Mouse (Mus musculus) kidney, adult 2 months (tissue): ENCODE measurements around the gene Hip1. TPM values are rescaled to one million over a fixed set of nuclear protein-coding genes. Genes with fewer than 3 reads are reported as not detected.
A peak's percentile ranks its signal among the peaks of the same experiment; 100 is the strongest.

Experiments
- DNase-seq: peaks from one replicate; pipeline ENCODE4 v3.0.0; 2021
- H3K27ac ChIP-seq: fragments of 200-500 bp; 2 replicates; pipeline ENCODE4 v1.5.1; 2012; ENCODE audit warnings: low read depth, low read length, control low read depth, inconsistent platforms; ENCODE audit not compliant: insufficient read depth
- H3K27me3 ChIP-seq: fragments of 200-500 bp; replicated peaks from 2 replicates; pipeline ENCODE4 v1.6.1; 2012; ENCODE audit warnings: mild to moderate bottlenecking, moderate library complexity, low read length, inconsistent platforms; ENCODE audit not compliant: control insufficient read depth, insufficient read depth
- H3K36me3 ChIP-seq: fragments of 200-500 bp; 2 replicates; pipeline ENCODE4 v1.6.1; 2012; ENCODE audit warnings: mild to moderate bottlenecking, moderate library complexity, low read length, inconsistent platforms; ENCODE audit not compliant: control insufficient read depth, insufficient read depth
- H3K4me1 ChIP-seq: fragments of 200-500 bp; 2 replicates; pipeline ENCODE4 v1.6.1; 2011; ENCODE audit warnings: low read length; ENCODE audit not compliant: control insufficient read depth, insufficient read depth
- H3K4me3 ChIP-seq: fragments of 200-500 bp; 2 replicates; pipeline ENCODE4 v1.5.1; 2011; ENCODE audit warnings: mild to moderate bottlenecking, low read depth, low read length, control low read depth; ENCODE audit not compliant: insufficient read depth
- CTCF ChIP-seq: fragments of 200-500 bp; conservative IDR thresholded peaks from 2 replicates; pipeline ENCODE4 v1.5.1; 2011; ENCODE audit warnings: low read depth, mild to moderate bottlenecking, control low read depth, low read length, moderate library complexity, mixed read lengths; ENCODE audit not compliant: insufficient read depth, insufficient read length
- POLR2A ChIP-seq: fragments of 200-500 bp; IDR thresholded peaks from one replicate; pipeline ENCODE4 v1.6.1; 2011; ENCODE audit warnings: low read depth, low read length, control low read depth
- WGBS: fragments of 180-500 bp; shearing (Covaris S2); methylation state at CpG from one replicate; pipeline ENCODE4 v1.1.7; 2018; 5-methylcytosine and 5-hydroxymethylcytosine counted together
- polyA plus RNA-seq: library from polyadenylated mRNA; depleted of rRNA; stranded (reverse); fragments of >200 nt; gene quantifications from 2 replicates; pipeline ENCODE4 v1.2.3, GENCODE M21; 2012

The Hip1 gene
- polyA plus RNA-seq, 1 experiment, result 14.1 TPM

DNA sequence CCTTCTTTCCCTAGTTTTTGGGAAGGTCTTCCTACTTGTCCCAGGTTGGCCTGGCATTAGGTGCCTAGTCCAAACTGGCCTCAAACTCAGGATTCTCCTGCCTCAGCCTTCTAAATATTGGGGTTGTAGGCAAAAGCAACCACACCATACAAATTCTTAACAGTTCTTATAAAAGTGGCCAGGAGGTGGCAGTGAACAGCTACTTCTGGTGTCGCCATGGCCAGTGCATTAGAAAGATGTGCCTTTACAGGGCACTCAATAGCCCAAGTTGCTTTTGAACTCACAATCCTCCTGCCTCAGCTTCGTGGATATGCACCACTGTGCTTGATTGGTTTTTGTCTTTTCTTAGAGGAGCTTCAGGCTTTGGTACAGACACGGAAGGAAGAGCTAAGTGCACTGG is 6.0 kb upstream of the Hip1 start:
- DNase-seq, result peak; percentile 59
- Histone ChIP-seq H3K4me1 (no peaks in the 10 kb centered on the region), H3K27me3 (no peaks in the 10 kb centered on the region), H3K4me3 (no peak overlapping the region), H3K27ac (no peak overlapping the region), H3K36me3 (no peaks in the 10 kb centered on the region)
- 25% methylated on average over 3 of the region's 3 CpGs for WGBS
- peak; percentile 53 for TF ChIP-seq CTCF
- no peak for TF ChIP-seq POLR2A

DNA sequence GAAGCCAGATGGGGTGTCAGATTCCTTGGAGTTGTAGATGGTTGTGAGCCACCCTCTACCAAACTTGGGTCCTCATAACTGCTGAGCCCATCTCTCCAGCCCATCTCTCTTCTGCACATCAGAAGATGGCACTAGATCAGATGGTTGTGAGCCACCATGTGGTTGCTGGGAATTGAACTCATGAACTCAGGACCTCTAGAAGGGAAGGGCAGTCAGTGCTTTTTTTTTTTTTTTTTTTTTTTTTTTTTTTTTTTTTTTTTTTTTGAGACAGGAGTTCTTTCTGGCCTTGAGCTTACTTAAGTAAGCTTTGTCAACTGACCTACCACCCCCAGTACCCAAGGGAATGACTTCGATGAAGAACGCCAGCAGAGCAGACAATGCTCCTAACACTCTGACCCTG is 3.1 kb upstream of the Hip1 start:
- WGBS, result 83% methylated on average over 2 of the region's 2 CpGs
- no peaks in the 10 kb centered on the region for H3K36me3 ChIP-seq
- no peaks in the 10 kb centered on the region for H3K4me1 ChIP-seq
- no peaks in the 10 kb centered on the region for H3K27me3 ChIP-seq
- no peak overlapping the region for H3K27ac ChIP-seq
- no peak for DNase-seq
- H3K4me3 ChIP-seq, result no peak overlapping the region
- TF ChIP-seq CTCF (no peak), POLR2A (no peak)

DNA sequence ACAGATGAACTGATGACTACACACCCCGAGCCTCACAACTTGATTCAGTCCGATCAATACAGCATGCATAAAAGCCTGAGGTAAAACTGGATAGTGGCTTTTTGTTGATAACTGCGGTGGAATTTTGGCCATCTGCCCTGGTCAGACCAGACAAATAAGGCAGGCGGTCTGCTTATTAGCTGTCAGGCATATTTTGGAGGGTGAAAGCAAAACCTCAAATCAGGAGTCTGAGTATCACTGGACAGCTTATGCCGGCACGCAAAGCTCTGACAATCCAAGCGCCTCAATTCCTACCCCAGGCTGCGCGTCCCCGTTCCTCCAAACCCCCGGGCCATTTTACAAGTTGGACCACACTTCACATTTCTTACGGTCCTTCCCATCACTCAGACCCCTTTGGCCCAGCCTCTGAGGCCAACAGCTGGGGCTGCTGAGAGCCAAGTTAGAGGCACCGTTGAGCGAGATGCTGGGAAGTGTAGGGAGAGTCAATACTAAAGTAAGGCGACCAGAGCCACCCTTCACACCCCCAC is 825 bp downstream of the Hip1 start:
- DNase-seq, result peak; percentile 46
- TF ChIP-seq CTCF, result no peak
- no peak for TF ChIP-seq POLR2A
- H3K4me3 ChIP-seq, result peak overlapping the region; percentile 66
- H3K36me3 ChIP-seq, result no peaks in the 10 kb centered on the region
- 11% methylated on average over 15 of the region's 15 CpGs for WGBS
- H3K4me1 ChIP-seq, result no peaks in the 10 kb centered on the region
- H3K27ac ChIP-seq, result peak overlapping the region; percentile 54; the same call in 1 of the 2 replicates
- no peaks in the 10 kb centered on the region for H3K27me3 ChIP-seq

DNA sequence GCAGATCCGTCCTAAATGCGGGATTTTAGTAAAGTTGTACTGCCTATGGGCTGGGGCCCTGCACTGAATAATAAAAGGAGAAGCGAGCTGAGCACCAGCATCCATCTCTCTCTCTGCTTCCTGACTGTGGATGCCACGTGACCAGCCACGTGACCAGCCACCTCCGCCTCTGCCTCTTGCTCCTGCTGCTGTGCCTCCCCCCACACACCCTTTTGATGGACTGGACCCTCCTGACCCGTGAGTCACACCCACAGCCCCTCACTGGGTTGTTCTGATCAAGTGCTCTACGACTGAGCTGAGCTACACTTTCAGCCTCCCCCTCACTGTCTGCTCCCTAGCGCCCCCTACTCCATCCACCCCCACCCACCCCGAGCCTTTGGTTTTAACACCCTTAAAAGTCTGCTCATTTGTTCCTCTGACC is 7.1 kb downstream of the Hip1 start:
- no peak for TF ChIP-seq POLR2A
- no peak for TF ChIP-seq CTCF
- WGBS, result 76% methylated on average over 10 of the region's 10 CpGs
- Histone ChIP-seq H3K4me3 (no peak overlapping the region), H3K27ac (no peak overlapping the region), H3K27me3 (no peaks in the 10 kb centered on the region), H3K4me1 (no peaks in the 10 kb centered on the region), H3K36me3 (no peaks in the 10 kb centered on the region)
- DNase-seq, result no peak

DNA sequence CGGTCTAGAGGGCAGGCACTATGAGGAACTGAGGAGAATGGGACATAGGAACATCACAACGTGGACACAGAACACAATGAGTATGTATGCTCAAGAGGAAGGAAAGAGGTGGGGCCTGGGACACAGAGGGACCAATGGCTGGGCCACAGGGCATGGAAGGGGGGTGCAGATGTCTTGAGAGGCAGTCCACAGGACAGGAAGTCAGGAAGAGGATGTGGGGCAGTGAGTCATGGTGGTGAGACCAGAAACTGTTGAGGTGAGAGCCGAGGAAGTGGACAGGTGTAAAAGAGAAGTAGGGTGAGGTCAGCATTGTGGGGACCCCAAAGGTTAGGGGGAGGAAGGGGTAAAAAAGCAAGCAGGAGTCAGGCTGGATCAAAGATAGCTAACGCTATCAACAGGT is 7.6 kb downstream of the Hip1 start:
- DNase-seq, result peak; percentile 70
- 63% methylated on average over 4 of the region's 4 CpGs for WGBS

DNA sequence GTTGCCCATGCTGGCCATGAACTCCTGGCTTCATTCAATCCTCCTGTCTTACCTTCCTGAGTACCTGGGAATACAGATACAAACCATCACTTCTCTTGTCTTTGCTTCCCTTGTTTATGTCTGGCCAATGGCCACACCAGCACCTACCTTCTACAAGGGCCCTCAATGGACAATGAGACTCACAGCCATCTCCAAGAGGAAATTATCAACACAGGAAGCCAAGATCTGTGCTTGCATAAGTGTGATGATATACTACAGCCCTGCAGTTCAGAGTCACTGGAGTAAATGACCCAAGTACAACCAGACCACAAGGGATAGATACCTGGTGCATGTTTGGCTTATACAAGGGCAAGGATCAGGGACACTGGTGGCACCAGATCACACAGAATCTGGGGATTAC is 9.1 kb downstream of the Hip1 start:
- TF ChIP-seq CTCF (no peak), POLR2A (no peak)
- no peak overlapping the region for H3K27ac ChIP-seq
- no peaks in the 10 kb centered on the region for H3K36me3 ChIP-seq
- H3K4me1 ChIP-seq, result no peaks in the 10 kb centered on the region
- no peak for DNase-seq
- H3K27me3 ChIP-seq, result no peaks in the 10 kb centered on the region
- no peak overlapping the region for H3K4me3 ChIP-seq

More for the DNA sequence above, 7.6 kb downstream of the Hip1 start:
- H3K4me1 ChIP-seq, result no peaks in the 10 kb centered on the region
- H3K4me3 ChIP-seq, result no peak overlapping the region
- H3K36me3 ChIP-seq, result no peaks in the 10 kb centered on the region
- H3K27ac ChIP-seq, result no peak overlapping the region
- no peaks in the 10 kb centered on the region for H3K27me3 ChIP-seq
- TF ChIP-seq POLR2A, result no peak

DNA sequence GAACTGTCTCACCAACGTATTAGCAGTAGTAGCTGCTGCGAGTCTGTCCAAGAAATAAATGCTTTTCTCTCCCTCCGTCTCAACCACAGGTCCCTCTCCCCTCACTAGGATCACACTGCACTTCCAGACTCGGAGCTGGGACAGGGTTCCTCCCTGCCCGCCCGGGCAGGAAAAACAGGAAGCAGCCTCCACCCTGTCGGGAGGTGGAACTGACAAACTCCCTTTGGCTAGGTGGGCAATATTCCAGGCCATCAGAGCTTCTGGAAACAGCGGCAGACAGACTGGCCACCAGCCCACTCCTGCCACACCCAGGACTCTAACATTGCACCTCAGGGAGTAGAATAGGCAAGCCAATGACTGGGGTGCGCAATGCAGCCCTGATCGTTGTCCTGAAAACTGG is 11.5 kb downstream of the Hip1 start:
- WGBS, result 42% methylated on average over 10 of the region's 10 CpGs
- no peaks in the 10 kb centered on the region for H3K36me3 ChIP-seq
- no peaks in the 10 kb centered on the region for H3K27me3 ChIP-seq
- H3K4me1 ChIP-seq, result 0 out of 2 replicates have a peak, but pooled peaks cover 2% of the 10 kb centered on the region
- DNase-seq, result peak; percentile 91
- H3K4me3 ChIP-seq, result no peak overlapping the region
- no peak for TF ChIP-seq POLR2A
- no peak for TF ChIP-seq CTCF
- peak overlapping the region; percentile 89 for H3K27ac ChIP-seq

DNA sequence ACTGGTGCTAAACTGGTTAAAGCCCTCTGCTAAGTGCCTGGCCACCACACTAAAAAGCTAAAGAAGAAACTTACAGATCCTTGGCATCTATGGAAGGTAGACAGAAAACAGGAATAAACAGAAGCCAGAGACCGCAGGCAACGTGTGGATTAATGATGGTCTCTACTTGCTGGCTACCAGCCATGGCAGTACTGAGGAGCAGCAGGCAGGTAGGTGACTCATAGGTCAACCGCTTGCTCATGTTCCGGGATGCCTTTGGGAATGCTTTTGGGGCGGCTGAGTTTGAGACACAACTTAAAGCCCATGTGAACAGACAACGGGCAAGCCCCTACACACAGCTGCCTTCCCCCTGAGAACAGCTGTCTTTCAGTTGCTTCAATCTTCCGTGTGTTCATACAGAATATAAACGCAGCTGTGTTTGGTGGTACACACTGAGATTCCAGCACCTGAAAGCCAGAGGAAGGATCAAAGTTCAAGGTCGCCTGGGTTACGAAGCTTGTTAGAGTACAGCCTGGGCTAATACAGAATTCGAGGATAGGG is 13.5 kb downstream of the Hip1 start:
- Histone ChIP-seq H3K36me3 (no peaks in the 10 kb centered on the region), H3K4me3 (no peak overlapping the region), H3K4me1 (0 out of 2 replicates have a peak, but pooled peaks cover 2% of the 10 kb centered on the region), H3K27ac (no peak overlapping the region), H3K27me3 (no peaks in the 10 kb centered on the region)
- 72% methylated on average over 11 of the region's 11 CpGs for WGBS
- TF ChIP-seq CTCF (no peak), POLR2A (no peak)
- no peak for DNase-seq
